Mouse (Mus musculus): ENCODE results near the gene Gsk3a. TPM values are rescaled to one million over a fixed set of nuclear protein-coding genes. Genes with fewer than 3 reads are reported as not detected.
A peak's percentile ranks its signal among the peaks of the same experiment; 100 is the strongest.

The Gsk3a gene
- polyA plus RNA-seq (2014; fragmentation: Nextera tagmentation; extraction: Ambion mirVana), result 14.3 and 14.8 TPM in 2 replicates

GRCm38 (mm10) chr7:25237249-25238014, at the start of gene Gsk3a:
Gene Gsk3a, minus strand, starts transcription at chr7:25237851.
- DNase-seq (ENCODE audit: low spot score) (peak; percentile 99), ATAC-seq (ENCODE audit: low read depth) (peak; percentile 87)
- peak within 1 kb of the TSS; percentile 96 for H3K4me3 ChIP-seq (ENCODE audit: low read depth, low read length)
- H3K27ac ChIP-seq (replicated peaks; ENCODE audit: low read depth, low read length), result peak within 1 kb of the TSS; percentile 80
- H3K9ac ChIP-seq (ENCODE audit: low read depth, low read length), result peak within 1 kb of the TSS; percentile 99
- peaks cover 43% of the 10 kb centered on the region for H3K36me3 ChIP-seq (ENCODE audit: control insufficient read depth, insufficient read depth, low read length)
- no peaks in the 10 kb centered on the region for H3K9me3 ChIP-seq (ENCODE audit: control insufficient read depth, low read length)
- H3K4me2 ChIP-seq (ENCODE audit: low read depth, low read length), result peak within 1 kb of the TSS; percentile 78
- H3K27me3 ChIP-seq (replicated peaks; ENCODE audit: control insufficient read depth, insufficient read depth, low read length), result no peaks in the 10 kb centered on the region
- 0 out of 2 replicates have a peak, but pooled peaks cover 9% of the 10 kb centered on the region for H3K4me1 ChIP-seq (ENCODE audit: control insufficient read depth, insufficient read depth, low read length)
- under 1% methylated on average over 53 of the region's 76 CpGs for WGBS

DNA sequence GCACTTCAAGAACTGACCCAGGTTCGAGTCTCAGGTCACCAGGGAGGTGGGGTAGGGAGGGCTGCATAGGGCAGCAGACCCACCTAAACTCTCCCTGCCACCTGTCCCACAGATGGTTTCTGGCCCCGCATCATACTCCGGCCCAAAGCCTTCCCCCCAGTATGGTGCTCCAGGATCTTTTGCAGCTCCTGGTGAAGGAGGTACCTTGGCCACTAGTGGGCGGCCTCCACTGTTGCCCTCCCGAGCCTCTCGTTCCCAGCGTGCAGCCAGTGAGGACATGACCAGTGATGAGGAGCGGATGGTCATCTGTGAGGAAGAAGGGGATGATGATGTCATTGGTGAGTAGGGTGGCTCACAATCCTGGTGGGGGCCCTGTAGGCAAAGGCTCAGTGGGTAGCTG, 49.3 kb upstream of the Gsk3a start:
- 79% methylated on average over 8 of the region's 8 CpGs for WGBS

DNA sequence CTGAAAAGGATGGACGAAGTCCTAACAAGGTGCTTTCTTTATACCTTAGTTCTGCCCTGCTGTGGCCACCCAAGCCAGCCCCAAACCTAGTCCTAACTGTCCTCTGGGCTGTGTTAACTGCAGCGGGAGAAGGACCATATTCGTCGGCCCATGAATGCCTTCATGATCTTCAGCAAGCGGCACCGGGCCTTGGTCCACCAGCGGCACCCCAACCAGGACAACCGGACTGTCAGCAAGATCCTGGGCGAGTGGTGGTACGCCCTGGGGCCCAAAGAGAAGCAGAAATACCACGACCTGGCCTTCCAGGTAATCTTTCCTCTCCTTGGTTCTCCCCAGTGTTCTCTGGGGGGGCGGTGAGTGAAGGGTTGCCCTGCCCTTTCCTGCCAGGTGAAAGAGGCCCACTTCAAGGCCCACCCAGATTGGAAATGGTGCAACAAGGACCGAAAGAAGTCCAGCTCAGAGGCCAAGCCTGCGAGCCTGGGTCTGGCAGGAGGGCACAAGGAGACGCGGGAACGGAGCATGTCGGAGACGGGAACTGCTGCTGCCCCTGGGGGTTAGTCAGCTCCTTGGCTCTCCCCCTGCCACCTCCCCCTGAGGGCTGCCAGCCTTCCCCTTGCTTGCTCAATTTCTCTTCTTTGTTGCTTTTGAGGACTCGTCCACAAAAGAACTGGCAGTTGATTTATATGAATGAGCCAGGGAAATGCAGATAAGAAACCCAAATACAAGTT, 48.0 kb upstream of the Gsk3a start:
- Histone ChIP-seq H3K36me3 (ENCODE audit: control insufficient read depth, insufficient read depth, low read length) (peaks cover 61% of the 10 kb centered on the region), H3K9ac (ENCODE audit: low read depth, low read length) (no peak overlapping the region), H3K4me1 (ENCODE audit: control insufficient read depth, insufficient read depth, low read length) (peaks cover 24% of the 10 kb centered on the region), H3K27me3 (replicated peaks; ENCODE audit: control insufficient read depth, insufficient read depth, low read length) (no peaks in the 10 kb centered on the region), H3K9me3 (ENCODE audit: control insufficient read depth, low read length) (peaks cover 6% of the 10 kb centered on the region; the same call in 1 of the 2 replicates), H3K4me2 (ENCODE audit: low read depth, low read length) (no peak overlapping the region), H3K4me3 (ENCODE audit: low read depth, low read length) (no peak overlapping the region), H3K27ac (replicated peaks; ENCODE audit: low read depth, low read length) (no peak overlapping the region)
- DNase-seq (ENCODE audit: low spot score) (no peak), ATAC-seq (ENCODE audit: low read depth) (no peak)
- 89% methylated on average over 20 of the region's 20 CpGs for WGBS

More for the DNA sequence above, 49.3 kb upstream of the Gsk3a start:
- H3K4me2 ChIP-seq (ENCODE audit: low read depth, low read length), result no peak overlapping the region
- H3K4me3 ChIP-seq (ENCODE audit: low read depth, low read length), result no peak overlapping the region
- no peak for DNase-seq (ENCODE audit: low spot score)
- H3K27ac ChIP-seq (replicated peaks; ENCODE audit: low read depth, low read length), result no peak overlapping the region
- peaks cover 6% of the 10 kb centered on the region; the same call in 1 of the 2 replicates for H3K9me3 ChIP-seq (ENCODE audit: control insufficient read depth, low read length)
- H3K9ac ChIP-seq (ENCODE audit: low read depth, low read length), result no peak overlapping the region
- peaks cover 74% of the 10 kb centered on the region for H3K36me3 ChIP-seq (ENCODE audit: control insufficient read depth, insufficient read depth, low read length)
- no peaks in the 10 kb centered on the region for H3K27me3 ChIP-seq (replicated peaks; ENCODE audit: control insufficient read depth, insufficient read depth, low read length)
- ATAC-seq (ENCODE audit: low read depth), result no peak
- peaks cover 15% of the 10 kb centered on the region for H3K4me1 ChIP-seq (ENCODE audit: control insufficient read depth, insufficient read depth, low read length)

- Histone ChIP-seq H3K4me2 (ENCODE audit: low read depth, low read length) (peak overlapping the region; percentile 84), H3K4me3 (ENCODE audit: low read depth, low read length) (no peak overlapping the region), H3K9ac (ENCODE audit: low read depth, low read length) (peak overlapping the region; percentile 89; the same call in 1 of the 2 replicates), H3K9me3 (ENCODE audit: control insufficient read depth, low read length) (peaks cover 5% of the 10 kb centered on the region; the same call in 1 of the 2 replicates), H3K36me3 (ENCODE audit: control insufficient read depth, insufficient read depth, low read length) (peaks cover 52% of the 10 kb centered on the region), H3K27ac (replicated peaks; ENCODE audit: low read depth, low read length) (no peak overlapping the region), H3K4me1 (ENCODE audit: control insufficient read depth, insufficient read depth, low read length) (peaks cover 33% of the 10 kb centered on the region), H3K27me3 (replicated peaks; ENCODE audit: control insufficient read depth, insufficient read depth, low read length) (no peaks in the 10 kb centered on the region)
- 67% methylated on average over 5 of the region's 5 CpGs for WGBS
- no peak for DNase-seq (ENCODE audit: low spot score)
- no peak for ATAC-seq (ENCODE audit: low read depth)
Observed at GRCm38 (mm10) chr7:25284766-25285165, 47.1 kb upstream of the Gsk3a start.

DNA sequence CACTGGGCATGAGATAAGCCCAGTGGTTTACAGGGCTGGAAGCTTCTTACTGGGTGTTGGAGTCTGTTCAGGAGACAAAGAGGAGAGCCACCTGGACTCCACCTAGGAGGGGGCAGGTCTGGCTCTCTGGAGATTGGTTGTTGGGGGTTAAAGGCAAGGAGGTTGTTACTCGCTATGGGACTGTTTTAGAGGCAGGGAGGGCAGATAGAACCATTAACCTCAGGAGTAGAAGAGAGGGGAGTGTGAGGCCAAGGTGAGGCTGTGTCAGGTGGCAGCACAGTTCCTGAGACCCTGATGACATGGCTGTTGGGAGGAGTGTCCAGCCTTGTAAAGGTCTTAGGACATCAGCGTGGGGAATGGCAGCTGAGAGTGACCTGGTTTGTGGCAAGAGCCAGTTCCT, 46.5 kb upstream of the Gsk3a start:
- Histone ChIP-seq H3K4me2 (ENCODE audit: low read depth, low read length) (peak overlapping the region; percentile 84), H3K27ac (replicated peaks; ENCODE audit: low read depth, low read length) (peak overlapping the region; percentile 99; the same call in 1 of the 2 replicates), H3K9me3 (ENCODE audit: control insufficient read depth, low read length) (no peaks in the 10 kb centered on the region), H3K36me3 (ENCODE audit: control insufficient read depth, insufficient read depth, low read length) (peaks cover 46% of the 10 kb centered on the region), H3K27me3 (replicated peaks; ENCODE audit: control insufficient read depth, insufficient read depth, low read length) (no peaks in the 10 kb centered on the region), H3K9ac (ENCODE audit: low read depth, low read length) (peak overlapping the region; percentile 89), H3K4me1 (ENCODE audit: control insufficient read depth, insufficient read depth, low read length) (peaks cover 33% of the 10 kb centered on the region), H3K4me3 (ENCODE audit: low read depth, low read length) (peak overlapping the region; percentile 90)
- WGBS, result 56% methylated on average over 2 of the region's 2 CpGs
- ATAC-seq (ENCODE audit: low read depth), result no peak
- DNase-seq (ENCODE audit: low spot score), result no peak

DNA sequence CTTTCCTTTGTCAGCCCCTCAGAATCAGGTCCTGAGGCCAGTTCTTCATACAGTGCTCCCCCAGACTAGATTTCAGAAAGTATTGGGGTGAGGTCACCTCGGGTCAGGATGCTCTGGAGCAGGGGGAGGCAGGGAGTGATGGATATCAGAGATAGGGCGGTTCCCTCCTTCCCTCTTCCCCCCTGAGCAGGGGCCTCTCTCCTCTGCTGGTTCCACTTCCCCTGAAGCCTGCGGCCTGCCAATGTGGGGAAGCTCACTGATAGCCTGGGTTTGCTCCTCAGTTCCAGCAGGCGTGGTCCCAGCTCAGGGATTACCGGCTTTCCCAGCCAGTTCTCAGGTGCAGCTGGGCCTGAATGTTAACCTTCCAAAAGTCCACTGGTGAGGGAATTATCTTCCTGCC, 46.0 kb upstream of the Gsk3a start:
- Histone ChIP-seq H3K9ac (ENCODE audit: low read depth, low read length) (peak overlapping the region; percentile 89), H3K36me3 (ENCODE audit: control insufficient read depth, insufficient read depth, low read length) (peaks cover 41% of the 10 kb centered on the region), H3K27ac (replicated peaks; ENCODE audit: low read depth, low read length) (peak overlapping the region; percentile 99), H3K4me2 (ENCODE audit: low read depth, low read length) (peak overlapping the region; percentile 84), H3K9me3 (ENCODE audit: control insufficient read depth, low read length) (no peaks in the 10 kb centered on the region), H3K4me3 (ENCODE audit: low read depth, low read length) (peak overlapping the region; percentile 90), H3K4me1 (ENCODE audit: control insufficient read depth, insufficient read depth, low read length) (peaks cover 33% of the 10 kb centered on the region), H3K27me3 (replicated peaks; ENCODE audit: control insufficient read depth, insufficient read depth, low read length) (no peaks in the 10 kb centered on the region)
- 22% methylated on average over 5 of the region's 5 CpGs for WGBS
- ATAC-seq (ENCODE audit: low read depth), result no peak
- peak; percentile 55 for DNase-seq (ENCODE audit: low spot score)

GRCm38 (mm10) chr7:25282731-25283211, 45.1 kb upstream of the Gsk3a start:
- no peaks in the 10 kb centered on the region for H3K9me3 ChIP-seq (ENCODE audit: control insufficient read depth, low read length)
- peak overlapping the region; percentile 84 for H3K4me2 ChIP-seq (ENCODE audit: low read depth, low read length)
- H3K4me3 ChIP-seq (ENCODE audit: low read depth, low read length), result peak overlapping the region; percentile 90
- no peaks in the 10 kb centered on the region for H3K27me3 ChIP-seq (replicated peaks; ENCODE audit: control insufficient read depth, insufficient read depth, low read length)
- H3K4me1 ChIP-seq (ENCODE audit: control insufficient read depth, insufficient read depth, low read length), result peaks cover 34% of the 10 kb centered on the region
- peak overlapping the region; percentile 89 for H3K9ac ChIP-seq (ENCODE audit: low read depth, low read length)
- under 1% methylated on average over 18 of the region's 36 CpGs for WGBS
- peaks cover 32% of the 10 kb centered on the region for H3K36me3 ChIP-seq (ENCODE audit: control insufficient read depth, insufficient read depth, low read length)
- no peak for ATAC-seq (ENCODE audit: low read depth)
- H3K27ac ChIP-seq (replicated peaks; ENCODE audit: low read depth, low read length), result peak overlapping the region; percentile 99
- DNase-seq (ENCODE audit: low spot score), result peak; percentile 59

- H3K27me3 ChIP-seq (replicated peaks; ENCODE audit: control insufficient read depth, insufficient read depth, low read length), result no peaks in the 10 kb centered on the region
- H3K36me3 ChIP-seq (ENCODE audit: control insufficient read depth, insufficient read depth, low read length), result peaks cover 24% of the 10 kb centered on the region
- peak overlapping the region; percentile 89 for H3K9ac ChIP-seq (ENCODE audit: low read depth, low read length)
- WGBS, result under 1% methylated on average over 28 of the region's 108 CpGs
- peak overlapping the region; percentile 99 for H3K27ac ChIP-seq (replicated peaks; ENCODE audit: low read depth, low read length)
- peak; percentile 58 for ATAC-seq (ENCODE audit: low read depth)
- H3K4me2 ChIP-seq (ENCODE audit: low read depth, low read length), result peak overlapping the region; percentile 84
- H3K9me3 ChIP-seq (ENCODE audit: control insufficient read depth, low read length), result no peaks in the 10 kb centered on the region
- H3K4me1 ChIP-seq (ENCODE audit: control insufficient read depth, insufficient read depth, low read length), result peaks cover 40% of the 10 kb centered on the region
- DNase-seq (ENCODE audit: low spot score), result peak; percentile 98
- H3K4me3 ChIP-seq (ENCODE audit: low read depth, low read length), result peak overlapping the region; percentile 90
Observed at GRCm38 (mm10) chr7:25281734-25282601, 44.3 kb upstream of the Gsk3a start.

Data from embryonic facial prominence, embryonic 14.5 days (tissue).